Mouse (Mus musculus): Measurements from ENCODE around the gene Gpr83. TPM values are rescaled to one million over a fixed set of nuclear protein-coding genes. Genes with fewer than 3 reads are reported as not detected.

Gene Gpr83
- polyA plus RNA-seq, 1 experiment from 2014 or later = 0.35 TPM

DNA sequence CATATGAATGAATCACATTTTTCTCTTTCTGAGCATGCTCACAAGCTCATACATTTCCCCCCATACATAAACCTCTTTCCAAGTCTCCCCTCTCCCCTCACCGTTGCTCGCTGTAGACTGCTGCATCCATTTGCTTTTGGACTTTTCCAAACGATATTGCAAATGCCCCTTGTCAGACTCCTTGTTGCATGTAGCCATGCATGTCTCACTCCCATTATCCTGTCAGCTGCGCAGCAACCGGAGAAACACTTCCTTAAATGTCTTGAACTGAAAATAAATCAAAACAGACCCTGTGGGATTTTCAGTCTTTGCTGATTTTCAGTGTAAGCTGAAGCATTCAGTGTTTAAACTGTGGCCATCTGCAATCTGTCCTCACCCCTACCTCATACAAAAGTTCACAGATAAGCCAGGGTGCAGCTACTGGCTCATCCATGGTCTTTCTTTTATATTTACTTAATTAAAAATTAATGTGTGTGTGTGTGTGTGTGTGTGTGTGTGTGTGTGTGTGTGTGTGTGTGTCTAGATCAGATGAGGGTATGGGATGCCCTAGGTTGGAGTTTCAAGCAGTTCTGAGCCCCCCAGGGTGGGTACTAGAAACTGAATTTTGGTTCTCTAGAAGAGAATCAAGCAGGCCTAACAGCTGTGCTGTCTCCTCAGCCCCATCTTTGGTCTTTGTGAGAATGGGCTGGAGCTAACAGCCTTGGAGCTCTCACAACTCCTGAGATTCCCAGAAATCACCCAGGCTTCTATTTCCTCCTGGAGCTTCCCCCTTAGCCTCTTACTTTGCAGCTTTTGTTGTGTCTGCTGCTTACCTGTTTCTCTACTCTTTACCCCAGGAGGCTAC lies 59.0 kb downstream of the Gpr83 start:
- TF ChIP-seq CTCF (IDR thresholded peaks at IDR 0.05; ENCODE audit: low read depth) = no peak
- Histone ChIP-seq H3K9ac (ENCODE audit: low read depth, low read length) (no peak overlapping the region), H3K27me3 (replicated peaks; ENCODE audit: control insufficient read depth, insufficient read depth, low read length) (no peaks in the 10 kb centered on the region), H3K9me3 (ENCODE audit: control insufficient read depth) (no peaks in the 10 kb centered on the region), H3K4me3 (ENCODE audit: low read depth, low read length) (no peak overlapping the region), H3K27ac (ENCODE audit: low read depth, low read length) (no peak overlapping the region), H3K4me1 (replicated peaks; ENCODE audit: control insufficient read depth, insufficient read depth, low read length) (no peaks in the 10 kb centered on the region), H3K4me2 (replicated peaks; ENCODE audit: low read depth) (no peak overlapping the region), H3K36me3 (ENCODE audit: control insufficient read depth, insufficient read depth) (no peaks in the 10 kb centered on the region)
- WGBS = 63% methylated on average over 5 of the region's 5 CpGs
- no peak for ATAC-seq

Other genes starting within 250 kb of the Gpr83 start
- 3.2 and 3.6 TPM in 2 replicates for gene Amotl1, start 215.2 kb upstream of the Gpr83 start, polyA plus RNA-seq (2015; fragmentation: Nextera tagmentation; extraction: Ambion mirVana)
- 0.17 and 0.18 TPM in 2 replicates for gene Piwil4, start 119.5 kb upstream of the Gpr83 start, polyA plus RNA-seq (2015; fragmentation: Nextera tagmentation; extraction: Ambion mirVana)
- 2.3 and 2.6 TPM in 2 replicates for gene Fut4, start 107.8 kb upstream of the Gpr83 start, polyA plus RNA-seq (2015; fragmentation: Nextera tagmentation; extraction: Ambion mirVana)
- not detected in 2 replicates for gene 1700012B09Rik, start 89.2 kb upstream of the Gpr83 start, polyA plus RNA-seq (2015; fragmentation: Nextera tagmentation; extraction: Ambion mirVana)
- 5.8 and 8.1 TPM in 2 replicates for gene Mre11a, start 75.6 kb upstream of the Gpr83 start, polyA plus RNA-seq (2015; fragmentation: Nextera tagmentation; extraction: Ambion mirVana)
- 24.6 and 27.1 TPM in 2 replicates for gene Ankrd49, start 75.4 kb upstream of the Gpr83 start, polyA plus RNA-seq (2015; fragmentation: Nextera tagmentation; extraction: Ambion mirVana)
- not detected in 2 replicates for gene Izumo1r, start 43.7 kb downstream of the Gpr83 start, polyA plus RNA-seq (2015; fragmentation: Nextera tagmentation; extraction: Ambion mirVana)
- 23.2 and 24.5 TPM in 2 replicates for gene Panx1, start 185.3 kb downstream of the Gpr83 start, polyA plus RNA-seq (2015; fragmentation: Nextera tagmentation; extraction: Ambion mirVana)

Measured in intestine, postnatal 0 days (tissue).